Mouse (Mus musculus) lung, postnatal 0 days (tissue): ENCODE measurements around the gene Ccdc124. TPM values are rescaled to one million over a fixed set of nuclear protein-coding genes. Genes with fewer than 3 reads are reported as not detected.
A peak's percentile ranks its signal among the peaks of the same experiment; 100 is the strongest.
"Not testable (repeated sequence)": the region's sequence is repeated elsewhere in the genome, so short reads cannot be mapped to it uniquely, and the experiment has no call there.

ENCODE experiments used
- ATAC-seq: fragments of 200-750 bp; cut with Nextera tagmentation; 2 replicates; pipeline ENCODE4 v1.8.0; 2017; ENCODE audit warnings: moderate library complexity
- DNase-seq: peaks from one replicate; pipeline ENCODE4 v3.0.0-alpha.2; 2016; ENCODE audit warnings: low spot score
- H3K27ac ChIP-seq: fragments of 300-500 bp; sonication (generic); 2 replicates; pipeline ENCODE4 v1.5.1; 2014; ENCODE audit warnings: antibody characterized with exemption, mild to moderate bottlenecking, low read length, mixed read lengths
- H3K27me3 ChIP-seq: fragments of 300-500 bp; sonication (generic); replicated peaks from 2 replicates; pipeline ENCODE4 v1.6.1; 2014; ENCODE audit warnings: low read length, mixed read lengths; ENCODE audit not compliant: insufficient read depth
- H3K36me3 ChIP-seq: fragments of 300-500 bp; sonication (generic); 2 replicates; pipeline ENCODE4 v1.6.1; 2014; ENCODE audit warnings: low read length, mixed read lengths; ENCODE audit not compliant: insufficient read depth
- H3K4me1 ChIP-seq: fragments of 300-500 bp; sonication (generic); 2 replicates; pipeline ENCODE4 v1.6.1; 2014; ENCODE audit warnings: antibody characterized with exemption, low read depth, low read length, mixed read lengths; ENCODE audit not compliant: insufficient read depth
- H3K4me2 ChIP-seq: fragments of 300-500 bp; sonication (generic); replicated peaks from 2 replicates; pipeline ENCODE4 v1.6.1; 2014; ENCODE audit warnings: low read depth, mild to moderate bottlenecking, low read length, moderate library complexity, mixed read lengths
- H3K4me3 ChIP-seq: fragments of 300-500 bp; sonication (generic); 2 replicates; pipeline ENCODE4 v1.5.1; 2014; ENCODE audit warnings: low read depth, low read length
- H3K9ac ChIP-seq: fragments of 300-500 bp; sonication (generic); replicated peaks from 2 replicates; pipeline ENCODE4 v1.6.1; 2014; ENCODE audit warnings: low read depth, mild to moderate bottlenecking
- H3K9me3 ChIP-seq: fragments of 300-500 bp; sonication (generic); 2 replicates; pipeline ENCODE4 v1.6.1; 2016; ENCODE audit warnings: low read length, mixed read lengths
- CTCF ChIP-seq: IDR thresholded peaks from 2 replicates; pipeline ENCODE4 v1.5.1; 2016; ENCODE audit warnings: antibody characterized with exemption, mild to moderate bottlenecking
- EP300 ChIP-seq: IDR thresholded peaks from 2 replicates; pipeline ENCODE4 v1.6.1; 2016; ENCODE audit warnings: antibody characterized with exemption, mild to moderate bottlenecking, control low read depth
- whole genome bisulfite sequencing: fragments of 180-500 bp; shearing (Covaris S2); extraction: QIAGEN DNeasy Blood & Tissue Kit; methylation state at CpG from one replicate; pipeline ENCODE4 v1.1.7; 2014; 5-methylcytosine and 5-hydroxymethylcytosine counted together
- polyA plus RNA-seq: library from polyadenylated mRNA; unstranded; fragments of >200 nt; fragmentation: Nextera tagmentation; extraction: Ambion mirVana; gene quantifications from 2 replicates; pipeline ENCODE4 v1.2.1, GENCODE M21; 2015

Ccdc124 gene
- polyA plus RNA-seq, 1 experiment from 2014 or later, result 68.5 TPM

- Histone ChIP-seq H3K36me3 (peaks cover 19% of the 10 kb centered on the region), H3K4me2 (no peak overlapping the region), H3K27ac (no peak overlapping the region), H3K9me3 (no peaks in the 10 kb centered on the region), H3K27me3 (no peaks in the 10 kb centered on the region), H3K4me1 (no peaks in the 10 kb centered on the region), H3K9ac (no peak overlapping the region), H3K4me3 (no peak overlapping the region)
- TF ChIP-seq CTCF (no peak), EP300 (no peak)
- no peak for ATAC-seq
- 58% methylated on average over 11 of the region's 11 CpGs for WGBS
- no peak for DNase-seq
These were observed 41.4 kb downstream of the Ccdc124 start for GRCm38 (mm10) chr8:70832371-70832770.

GRCm38 (mm10) chr8:70831517-70831916 lies 42.2 kb downstream of the Ccdc124 start:
- H3K36me3 ChIP-seq, result peaks cover 15% of the 10 kb centered on the region
- no peak overlapping the region for H3K4me2 ChIP-seq
- H3K27ac ChIP-seq, result no peak overlapping the region
- no peak overlapping the region for H3K4me3 ChIP-seq
- no peaks in the 10 kb centered on the region for H3K4me1 ChIP-seq
- no peaks in the 10 kb centered on the region for H3K9me3 ChIP-seq
- H3K9ac ChIP-seq, result no peak overlapping the region
- no peak for DNase-seq
- 60% methylated on average over 8 of the region's 8 CpGs for WGBS
- no peak for TF ChIP-seq CTCF
- no peak for TF ChIP-seq EP300
- ATAC-seq, result no peak
- no peaks in the 10 kb centered on the region for H3K27me3 ChIP-seq

GRCm38 (mm10) chr8:70827796-70828195 lies 45.9 kb downstream of the Ccdc124 start:
- DNase-seq (no peak), ATAC-seq (no peak)
- Histone ChIP-seq H3K36me3 (no peaks in the 10 kb centered on the region), H3K27ac (no peak overlapping the region), H3K27me3 (no peaks in the 10 kb centered on the region), H3K9ac (no peak overlapping the region), H3K9me3 (no peaks in the 10 kb centered on the region), H3K4me3 (no peak overlapping the region), H3K4me1 (no peaks in the 10 kb centered on the region), H3K4me2 (no peak overlapping the region)
- TF ChIP-seq CTCF (no peak), EP300 (no peak)
- 74% methylated on average over 1 of the region's 1 CpGs for WGBS

GRCm38 (mm10) chr8:70827010-70827409 lies 46.7 kb downstream of the Ccdc124 start:
- H3K9ac ChIP-seq, result no peak overlapping the region
- no peak overlapping the region for H3K4me3 ChIP-seq
- 95% methylated on average over 2 of the region's 2 CpGs for WGBS
- H3K36me3 ChIP-seq, result no peaks in the 10 kb centered on the region
- no peaks in the 10 kb centered on the region for H3K4me1 ChIP-seq
- ATAC-seq (no peak), DNase-seq (no peak)
- no peak overlapping the region for H3K27ac ChIP-seq
- H3K27me3 ChIP-seq, result no peaks in the 10 kb centered on the region
- no peak overlapping the region for H3K4me2 ChIP-seq
- TF ChIP-seq EP300 (no peak), CTCF (peak; percentile 37)
- H3K9me3 ChIP-seq, result no peaks in the 10 kb centered on the region

- H3K4me3 ChIP-seq, result no peak overlapping the region
- 77% methylated on average over 8 of the region's 8 CpGs for WGBS
- TF ChIP-seq EP300, result no peak
- TF ChIP-seq CTCF, result no peak
These were observed 47.9 kb downstream of the Ccdc124 start for GRCm38 (mm10) chr8:70825816-70826215.

DNA sequence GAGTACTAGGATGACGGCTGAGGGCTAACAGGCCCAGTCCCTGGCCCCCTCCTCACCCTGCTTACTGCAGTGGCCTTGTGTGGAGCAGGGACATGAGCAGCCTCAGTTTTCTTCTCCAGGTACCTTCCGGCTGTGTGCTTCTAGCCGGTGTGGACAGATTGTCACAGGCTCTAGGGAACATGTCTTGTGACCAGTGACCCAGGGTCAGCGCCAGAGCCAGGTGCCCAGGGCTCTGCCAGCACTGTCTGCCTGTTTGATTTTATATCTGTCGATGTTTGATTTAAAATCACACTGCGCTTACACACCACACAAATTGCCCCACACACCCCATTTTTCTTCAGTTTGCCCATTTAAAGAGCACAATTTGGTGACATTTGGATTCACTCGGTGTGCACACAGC lies 49.9 kb downstream of the Ccdc124 start:
- DNase-seq (no peak), ATAC-seq (no peak)
- Histone ChIP-seq H3K4me2 (no peak overlapping the region), H3K4me1 (no peaks in the 10 kb centered on the region), H3K9ac (no peak overlapping the region), H3K4me3 (no peak overlapping the region), H3K9me3 (no peaks in the 10 kb centered on the region), H3K27ac (no peak overlapping the region), H3K27me3 (no peaks in the 10 kb centered on the region), H3K36me3 (no peaks in the 10 kb centered on the region)
- TF ChIP-seq CTCF (no peak), EP300 (no peak)
- 85% methylated on average over 7 of the region's 7 CpGs for WGBS

More at GRCm38 (mm10) chr8:70825816-70826215, 47.9 kb downstream of the Ccdc124 start:
- Histone ChIP-seq H3K27me3 (no peaks in the 10 kb centered on the region), H3K36me3 (no peaks in the 10 kb centered on the region), H3K4me1 (no peaks in the 10 kb centered on the region), H3K9me3 (no peaks in the 10 kb centered on the region), H3K27ac (no peak overlapping the region), H3K9ac (no peak overlapping the region), H3K4me2 (no peak overlapping the region)
- no peak for DNase-seq
- ATAC-seq, result no peak

GRCm38 (mm10) chr8:70822594-70822993 lies 51.1 kb downstream of the Ccdc124 start:
- 0 out of 2 replicates have a peak, but pooled peaks have one; percentile 26 for TF ChIP-seq EP300
- not testable (repeated sequence) for ATAC-seq, H3K36me3 ChIP-seq, H3K4me2 ChIP-seq, H3K27me3 ChIP-seq, H3K9me3 ChIP-seq, H3K4me3 ChIP-seq, H3K4me1 ChIP-seq, H3K9ac ChIP-seq, H3K27ac ChIP-seq, DNase-seq
- 83% methylated on average over 3 of the region's 3 CpGs for WGBS
